Mouse (Mus musculus): ENCODE data around the gene Sp4. TPM values are rescaled to one million over a fixed set of nuclear protein-coding genes. Genes with fewer than 3 reads are reported as not detected.

Gene Sp4
- polyA plus RNA-seq, 1 experiment from 2014 or later = 6.1 TPM

Other genes starting within 250 kb of the Sp4 start
- gene Dnah11, start 102.4 kb downstream of the Sp4 start, polyA plus RNA-seq (2015; fragmentation: Nextera tagmentation; extraction: Ambion mirVana) = 0.04 and 0.08 TPM in 2 replicates

Measured in stomach, embryonic 15.5 days (tissue).